Mouse (Mus musculus) limb, embryonic 14.5 days (tissue): Measurements from ENCODE around the gene 3110082I17Rik. TPM values are rescaled to one million over a fixed set of nuclear protein-coding genes. Genes with fewer than 3 reads are reported as not detected.
"Not testable (repeated sequence)": the region's sequence is repeated elsewhere in the genome, so short reads cannot be mapped to it uniquely, and the experiment has no call there.

Experiments used
- ATAC-seq: fragments of 200-750 bp; cut with Nextera tagmentation; 2 replicates; pipeline ENCODE4 v1.8.0; 2017; ENCODE audit warnings: low read depth, moderate number of reproducible peaks, moderate TSS enrichment; ENCODE audit not compliant: low FRiP score
- DNase-seq: peaks from one replicate; pipeline ENCODE4 v3.0.0-alpha.2; 2015; ENCODE audit warnings: low spot score
- H3K27ac ChIP-seq: fragments of 300-500 bp; sonication (generic); replicated peaks from 2 replicates; pipeline ENCODE4 v1.5.1; 2014; ENCODE audit warnings: low read depth, mild to moderate bottlenecking, low read length, moderate library complexity, mixed read lengths
- H3K27me3 ChIP-seq: fragments of 300-500 bp; sonication (generic); 2 replicates; pipeline ENCODE4 v1.6.1; 2014; ENCODE audit warnings: low read length, mixed read lengths; ENCODE audit not compliant: control insufficient read depth, insufficient read depth
- H3K36me3 ChIP-seq: fragments of 300-500 bp; sonication (generic); 2 replicates; pipeline ENCODE4 v1.6.1; 2014; ENCODE audit warnings: mild to moderate bottlenecking, low read length, moderate library complexity, mixed read lengths; ENCODE audit not compliant: control insufficient read depth, insufficient read depth
- H3K4me1 ChIP-seq: fragments of 300-500 bp; sonication (generic); 2 replicates; pipeline ENCODE4 v1.6.1; 2014; ENCODE audit warnings: antibody characterized with exemption, low read length, mixed read lengths; ENCODE audit not compliant: control insufficient read depth, insufficient read depth
- H3K4me2 ChIP-seq: fragments of 300-500 bp; sonication (generic); replicated peaks from 2 replicates; pipeline ENCODE4 v1.6.1; 2014; ENCODE audit warnings: low read depth, mild to moderate bottlenecking, low read length, moderate library complexity; ENCODE audit not compliant: severe bottlenecking
- H3K4me3 ChIP-seq: fragments of 300-500 bp; sonication (generic); replicated peaks from 2 replicates; pipeline ENCODE4 v1.5.1; 2014; ENCODE audit warnings: low read length
- H3K9ac ChIP-seq: fragments of 300-500 bp; sonication (generic); 2 replicates; pipeline ENCODE4 v1.6.1; 2014; ENCODE audit warnings: mild to moderate bottlenecking, low read depth, low read length, moderate library complexity; ENCODE audit not compliant: severe bottlenecking
- H3K9me3 ChIP-seq: fragments of 300-500 bp; sonication (generic); 2 replicates; pipeline ENCODE4 v1.6.1; 2016; ENCODE audit warnings: low read length; ENCODE audit not compliant: control insufficient read depth
- POLR2A ChIP-seq: fragments of 200-500 bp; IDR thresholded peaks from 2 replicates; pipeline ENCODE4 v1.8.0; 2012; ENCODE audit warnings: inconsistent platforms, mild to moderate bottlenecking, moderate library complexity, borderline replicate concordance; ENCODE audit not compliant: insufficient read depth, insufficient read length; ENCODE audit errors: extremely low read depth
- WGBS: fragments of 180-500 bp; shearing (Covaris S2); extraction: QIAGEN DNeasy Blood & Tissue Kit; methylation state at CpG from one replicate; pipeline ENCODE4 v1.1.7; 2014; 5-methylcytosine and 5-hydroxymethylcytosine counted together
- polyA plus RNA-seq, 2 experiments: library from polyadenylated mRNA; depleted of rRNA in 1 of 2; stranded (reverse) in 1 of 2; unstranded in 1 of 2; fragments of >200 nt; fragmentation: Nextera tagmentation in 1 of 2; extraction: Ambion mirVana in 1 of 2; gene quantifications; 2 replicates each; pipeline versions ENCODE4 v1.2.1 to v1.2.3; 2012 to 2014

3110082I17Rik gene
- polyA plus RNA-seq, 2 experiments: 23.2 to 27.9 TPM

DNA sequence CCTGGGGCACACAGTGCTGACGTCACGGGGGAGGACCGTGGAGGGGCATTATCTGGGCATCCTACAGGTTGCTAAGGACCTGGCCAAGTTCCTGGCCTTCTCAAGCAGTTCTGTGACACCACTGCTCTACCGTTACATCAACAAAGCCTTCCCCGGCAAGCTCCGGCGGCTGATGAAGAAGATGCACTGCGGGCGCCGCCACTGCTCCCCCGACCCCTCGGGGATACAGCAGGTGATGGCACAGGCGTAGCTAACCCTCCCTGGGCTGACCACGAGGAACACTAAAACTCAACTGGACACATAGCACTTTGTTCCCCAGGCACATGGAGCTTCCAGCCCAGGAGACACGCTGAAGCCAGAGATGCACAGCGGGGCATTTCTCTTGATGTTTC is 67.1 kb downstream of the 3110082I17Rik start:
- no peak overlapping the region for H3K4me3 ChIP-seq
- 92% methylated on average over 16 of the region's 16 CpGs for WGBS
- no peak for ATAC-seq
- H3K4me2 ChIP-seq: no peak overlapping the region
- H3K27me3 ChIP-seq: no peaks in the 10 kb centered on the region
- no peak overlapping the region for H3K27ac ChIP-seq
- H3K4me1 ChIP-seq: peaks cover 22% of the 10 kb centered on the region
- DNase-seq: no peak
- no peaks in the 10 kb centered on the region for H3K9me3 ChIP-seq
- no peak for TF ChIP-seq POLR2A
- H3K9ac ChIP-seq: no peak overlapping the region
- H3K36me3 ChIP-seq: peaks cover 3% of the 10 kb centered on the region; the same call in 1 of the 2 replicates

DNA sequence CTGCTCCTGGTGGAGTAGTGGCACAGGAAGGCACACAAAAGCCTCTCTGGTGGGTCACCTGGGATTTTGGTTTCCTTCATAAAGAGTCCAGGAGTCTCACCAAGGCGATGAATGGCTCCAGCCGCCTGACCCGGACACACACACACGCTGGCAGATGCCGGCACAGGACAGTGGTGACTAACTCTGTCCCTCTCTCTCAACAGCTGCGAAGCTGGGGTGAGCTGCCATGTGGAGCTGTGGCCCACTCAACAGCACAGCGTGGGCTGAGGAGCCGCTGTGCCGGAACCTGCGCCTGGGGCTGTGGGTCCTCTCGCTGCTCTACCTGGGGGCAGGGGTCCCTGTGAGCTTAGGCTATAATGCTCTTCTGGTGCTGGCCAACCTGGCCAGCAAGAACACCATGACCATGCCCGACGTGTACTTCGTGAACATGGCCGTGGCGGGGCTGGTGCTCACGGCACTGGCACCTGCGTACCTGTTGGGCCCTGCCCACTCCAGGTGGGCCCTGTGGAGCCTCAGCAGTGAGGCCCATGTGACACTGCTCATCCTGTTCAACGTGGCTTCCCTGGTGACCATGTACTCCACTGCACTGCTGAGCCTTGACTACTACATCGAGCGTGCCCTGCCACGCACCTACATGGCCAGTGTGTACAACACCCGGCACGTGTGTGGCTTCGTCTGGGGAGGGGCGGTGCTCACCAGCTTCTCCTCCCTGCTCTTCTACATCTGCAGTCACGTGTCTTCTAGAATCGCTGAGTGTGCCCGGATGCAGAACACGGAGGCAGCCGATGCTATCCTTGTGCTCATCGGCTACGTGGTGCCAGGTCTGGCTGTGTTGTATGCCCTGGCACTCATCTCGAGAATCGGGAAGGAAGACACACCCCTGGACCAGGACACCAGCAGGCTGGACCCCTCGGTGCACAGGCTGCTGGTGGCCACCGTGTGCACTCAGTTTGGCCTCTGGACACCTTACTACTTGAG is 67.8 kb downstream of the 3110082I17Rik start:
- Histone ChIP-seq H3K9me3 (no peaks in the 10 kb centered on the region), H3K27me3 (no peaks in the 10 kb centered on the region), H3K4me2 (no peak overlapping the region), H3K36me3 (peaks cover 3% of the 10 kb centered on the region; the same call in 1 of the 2 replicates), H3K4me3 (no peak overlapping the region), H3K4me1 (peaks cover 27% of the 10 kb centered on the region), H3K27ac (no peak overlapping the region), H3K9ac (no peak overlapping the region)
- DNase-seq: no peak
- no peak for TF ChIP-seq POLR2A
- no peak for ATAC-seq
- 93% methylated on average over 32 of the region's 37 CpGs for WGBS

DNA sequence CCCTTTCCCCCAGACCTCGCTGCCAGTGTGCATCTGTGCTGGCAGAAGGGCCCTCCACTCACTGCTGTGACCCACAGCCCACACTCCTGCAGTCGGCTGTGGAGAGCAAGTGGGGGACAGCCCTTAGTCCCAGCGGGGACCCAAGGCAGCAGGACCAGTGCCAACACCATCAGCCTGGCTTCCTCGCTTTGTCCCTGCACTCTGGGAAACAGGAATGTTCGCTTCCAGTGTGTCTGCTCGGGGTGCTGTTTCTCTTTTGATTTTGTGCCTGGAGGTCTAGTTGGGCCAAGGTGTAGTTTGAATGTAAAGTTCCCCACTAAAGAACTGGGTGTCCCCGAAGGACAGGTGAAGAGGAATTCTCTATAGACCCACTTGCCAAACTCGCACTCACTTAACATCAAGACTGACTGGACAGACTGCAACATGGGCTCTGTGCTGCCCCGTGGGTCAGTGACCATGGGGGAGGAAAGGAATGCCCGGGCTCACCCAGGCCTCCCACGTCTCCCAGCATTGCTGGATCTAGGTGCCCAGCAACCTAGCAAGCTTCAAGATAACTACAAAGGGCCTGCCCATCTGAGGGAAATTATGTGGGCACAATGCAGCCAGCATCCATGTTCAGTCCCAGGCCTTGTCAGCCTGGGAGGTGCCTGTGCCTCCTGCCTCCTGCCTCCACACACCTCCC is 68.9 kb downstream of the 3110082I17Rik start:
- no peak overlapping the region for H3K4me3 ChIP-seq
- H3K4me2 ChIP-seq: no peak overlapping the region
- no peak overlapping the region for H3K27ac ChIP-seq
- H3K9ac ChIP-seq: no peak overlapping the region
- peaks cover 30% of the 10 kb centered on the region for H3K4me1 ChIP-seq
- H3K9me3 ChIP-seq: no peaks in the 10 kb centered on the region
- ATAC-seq: no peak
- H3K27me3 ChIP-seq: no peaks in the 10 kb centered on the region
- TF ChIP-seq POLR2A: no peak
- 78% methylated on average over 11 of the region's 11 CpGs for WGBS
- no peak for DNase-seq
- H3K36me3 ChIP-seq: peaks cover 3% of the 10 kb centered on the region; the same call in 1 of the 2 replicates

DNA sequence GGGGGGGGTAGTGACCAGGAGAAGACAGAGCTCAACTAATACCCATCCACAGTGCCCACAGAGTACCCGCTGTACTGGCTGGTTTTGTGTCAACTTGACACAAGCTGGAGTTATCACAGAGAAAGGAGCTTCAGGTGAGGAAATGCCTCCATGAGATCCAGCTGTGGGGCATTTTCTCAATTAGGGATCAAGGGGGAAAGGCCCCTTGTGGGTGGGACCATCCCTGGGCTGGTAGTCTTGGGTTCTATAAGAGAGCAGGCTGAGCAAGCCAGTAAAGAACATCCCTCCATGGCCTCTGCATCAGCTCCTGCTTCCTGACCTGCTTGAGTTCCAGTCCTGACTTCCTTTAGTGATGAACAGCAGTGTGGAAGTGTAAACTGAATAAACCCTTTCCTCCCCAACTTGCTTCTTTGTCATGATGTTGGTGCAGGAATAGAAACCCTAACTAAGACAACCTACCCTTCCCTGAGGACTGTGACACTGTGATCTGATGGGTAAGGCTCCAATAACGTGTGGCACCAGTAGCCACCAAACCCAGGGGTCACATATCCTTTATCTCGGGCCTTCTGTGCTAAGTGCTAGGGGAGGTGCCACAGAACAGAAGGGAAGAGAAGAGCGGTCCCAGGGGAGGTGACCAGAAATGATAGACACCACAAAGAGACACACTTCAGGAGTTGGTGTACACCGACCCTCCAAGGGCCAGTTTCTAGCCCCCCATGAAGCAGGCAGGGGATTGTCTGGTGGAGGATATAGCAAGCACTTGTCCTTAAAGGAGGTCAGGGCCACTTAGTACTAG is 69.8 kb downstream of the 3110082I17Rik start:
- not testable (repeated sequence) for H3K27me3 ChIP-seq, H3K9ac ChIP-seq, H3K9me3 ChIP-seq, H3K4me3 ChIP-seq, DNase-seq, ATAC-seq, H3K27ac ChIP-seq, H3K4me2 ChIP-seq, H3K36me3 ChIP-seq
- 81% methylated on average over 5 of the region's 5 CpGs for WGBS
- H3K4me1 ChIP-seq: peaks cover 30% of the 10 kb centered on the region

DNA sequence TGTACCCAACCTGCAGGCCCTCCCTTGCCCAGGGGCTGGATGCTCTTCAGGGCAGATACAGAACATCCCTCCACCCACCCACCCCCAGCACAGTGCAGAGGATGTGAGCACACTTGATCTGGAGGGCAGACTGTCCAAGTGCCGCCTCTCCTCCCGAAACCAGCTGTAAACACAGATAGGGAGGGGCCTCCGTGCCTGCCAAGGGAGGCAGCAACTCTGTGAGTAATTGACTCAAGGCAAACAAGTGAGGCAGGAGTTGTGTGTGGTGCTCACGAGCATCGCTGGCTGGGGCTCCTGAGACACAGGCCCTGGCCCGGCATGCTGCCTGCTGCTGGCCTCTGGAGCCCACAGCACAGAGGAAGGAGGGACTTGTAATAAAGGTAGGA is 70.7 kb downstream of the 3110082I17Rik start:
- WGBS: 1% methylated on average over 5 of the region's 6 CpGs
- no peak overlapping the region for H3K4me2 ChIP-seq
- ATAC-seq: peak; percentile 24; the same call in 1 of the 2 replicates

More for the DNA sequence above, 70.7 kb downstream of the 3110082I17Rik start:
- H3K27ac ChIP-seq: peak overlapping the region; percentile 71
- H3K9me3 ChIP-seq: no peaks in the 10 kb centered on the region
- no peaks in the 10 kb centered on the region for H3K27me3 ChIP-seq
- peak overlapping the region; percentile 22; the same call in 1 of the 2 replicates for H3K9ac ChIP-seq
- TF ChIP-seq POLR2A: no peak
- no peak overlapping the region for H3K4me3 ChIP-seq
- DNase-seq: no peak
- peaks cover 3% of the 10 kb centered on the region; the same call in 1 of the 2 replicates for H3K36me3 ChIP-seq
- H3K4me1 ChIP-seq: peaks cover 27% of the 10 kb centered on the region
